Mouse (Mus musculus) splenic B cell, adult 2 months (primary cell): ENCODE measurements around the gene Aplf.

Experiments
- DNase-seq: peaks from one replicate; pipeline ENCODE4 v3.0.0-alpha.2; 2011; ENCODE audit warnings: low read depth, low spot score
- H3K27me3 ChIP-seq: 2 replicates; pipeline ENCODE4 v1.6.1; 2012; ENCODE audit warnings: mild to moderate bottlenecking, low read length, moderate library complexity, mixed read lengths; ENCODE audit not compliant: control insufficient read depth, poor library complexity, insufficient read depth, severe bottlenecking
- H3K36me3 ChIP-seq: 2 replicates; pipeline ENCODE4 v1.6.1; 2012; ENCODE audit warnings: mild to moderate bottlenecking, low read length, moderate library complexity, mixed read lengths; ENCODE audit not compliant: control insufficient read depth, poor library complexity, insufficient read depth, severe bottlenecking

Gene Aplf

GRCm38 (mm10) chr6:87597116-87597833 lies 74.7 kb downstream of the Aplf start:
- peak; percentile 22 for DNase-seq
- Histone ChIP-seq H3K27me3 (no peaks in the 10 kb centered on the region), H3K36me3 (no peaks in the 10 kb centered on the region)

GRCm38 (mm10) chr6:87594188-87594587 lies 77.8 kb downstream of the Aplf start:
- Histone ChIP-seq H3K27me3 (no peaks in the 10 kb centered on the region), H3K36me3 (no peaks in the 10 kb centered on the region)
- no peak for DNase-seq

GRCm38 (mm10) chr6:87590394-87591281 lies 81.4 kb downstream of the Aplf start, which contains the start of gene Prokr1:
Prokr1 (minus strand) TSS chr6:87590743.
- Histone ChIP-seq H3K36me3 (no peaks in the 10 kb centered on the region), H3K27me3 (no peaks in the 10 kb centered on the region)
- DNase-seq, result peak; percentile 51

- no peaks in the 10 kb centered on the region for H3K27me3 ChIP-seq
- DNase-seq, result no peak
- no peaks in the 10 kb centered on the region for H3K36me3 ChIP-seq
Observed at GRCm38 (mm10) chr6:87589718-87590393, 82.1 kb downstream of the Aplf start.

GRCm38 (mm10) chr6:87583991-87584390 lies 88.0 kb downstream of the Aplf start:
- H3K27me3 ChIP-seq, result no peaks in the 10 kb centered on the region
- no peak for DNase-seq
- H3K36me3 ChIP-seq, result no peaks in the 10 kb centered on the region

- Histone ChIP-seq H3K27me3 (no peaks in the 10 kb centered on the region), H3K36me3 (no peaks in the 10 kb centered on the region)
- DNase-seq, result no peak
Observed at GRCm38 (mm10) chr6:87583183-87583611, 88.8 kb downstream of the Aplf start.

GRCm38 (mm10) chr6:87582456-87582855 lies 89.5 kb downstream of the Aplf start:
- DNase-seq, result no peak
- no peaks in the 10 kb centered on the region for H3K36me3 ChIP-seq

GRCm38 (mm10) chr6:87581581-87581980 lies 90.4 kb downstream of the Aplf start:
- DNase-seq, result no peak
- Histone ChIP-seq H3K36me3 (no peaks in the 10 kb centered on the region), H3K27me3 (no peaks in the 10 kb centered on the region)

More at GRCm38 (mm10) chr6:87582456-87582855, 89.5 kb downstream of the Aplf start:
- no peaks in the 10 kb centered on the region for H3K27me3 ChIP-seq

GRCm38 (mm10) chr6:87581071-87581470 lies 90.9 kb downstream of the Aplf start:
- H3K27me3 ChIP-seq, result no peaks in the 10 kb centered on the region

More at GRCm38 (mm10) chr6:87581071-87581470, 90.9 kb downstream of the Aplf start:
- H3K36me3 ChIP-seq, result no peaks in the 10 kb centered on the region
- DNase-seq, result no peak
